Mouse (Mus musculus): Measurements from ENCODE around the gene Xrn1. TPM values are rescaled to one million over a fixed set of nuclear protein-coding genes. Genes with fewer than 3 reads are reported as not detected.

Xrn1 gene
- polyA plus RNA-seq (2017; shearing (Covaris generic)), result 43.6 TPM

DNA sequence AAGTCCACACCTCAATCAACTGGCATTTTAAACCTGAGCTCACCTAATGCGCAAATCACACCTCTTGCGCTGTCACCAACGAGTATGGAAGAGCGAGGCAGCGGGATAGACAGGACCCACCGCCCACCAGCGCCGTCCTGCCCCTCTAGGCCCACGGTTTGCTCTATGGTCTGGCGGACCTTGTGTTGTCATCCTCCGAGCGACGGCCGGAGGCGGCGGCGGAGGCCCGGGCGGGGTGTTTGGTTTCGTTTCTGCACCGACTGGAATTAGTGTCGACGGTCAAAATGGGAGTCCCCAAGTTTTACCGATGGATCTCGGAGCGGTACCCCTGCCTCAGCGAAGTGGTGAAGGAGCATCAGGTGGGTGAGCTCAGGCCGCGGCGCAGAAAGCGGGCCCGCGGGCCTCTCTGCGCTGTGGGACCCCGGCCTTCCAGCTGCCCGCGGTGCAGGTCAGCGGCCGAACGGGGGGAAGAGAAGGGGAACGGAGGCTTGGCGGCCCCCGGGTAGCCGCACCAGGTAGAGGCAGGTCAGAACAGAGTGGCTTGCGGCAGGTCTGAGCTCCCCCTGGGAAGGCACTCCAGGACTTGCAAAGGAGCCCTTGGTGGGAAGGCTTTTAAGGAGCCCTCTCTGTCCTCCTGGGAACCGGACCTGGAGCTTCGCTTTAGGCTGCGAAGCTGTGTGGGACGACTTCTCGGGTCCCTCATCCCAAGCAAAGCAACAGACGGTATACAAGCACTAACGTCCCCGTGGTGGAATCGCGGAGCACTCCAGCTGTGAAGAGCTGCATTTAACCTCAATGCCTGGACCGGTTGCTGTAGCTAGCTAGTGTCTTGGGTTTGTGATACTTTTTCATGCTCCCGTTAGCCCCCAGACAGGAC is at the start of gene Xrn1:
TSS of gene Xrn1 (plus strand) at position 176 of the 877 bp plus-strand sequence.

Other genes with a start within 250 kb of the Xrn1 start
- gene Trpc1, start 204.4 kb upstream of the Xrn1 start, polyA plus RNA-seq (2017; shearing (Covaris generic)), result 3.2 TPM
- gene Pls1, start 109.4 kb upstream of the Xrn1 start, polyA plus RNA-seq (2017; shearing (Covaris generic)), result 1.2 TPM
- gene Atr, start 97.2 kb upstream of the Xrn1 start, polyA plus RNA-seq (2017; shearing (Covaris generic)), result 24.6 TPM
- 1.6 TPM for gene Gk5, start 164.6 kb downstream of the Xrn1 start, polyA plus RNA-seq (2017; shearing (Covaris generic))
- 23.2 TPM for gene Tfdp2, start 241.5 kb downstream of the Xrn1 start, polyA plus RNA-seq (2017; shearing (Covaris generic))